Mouse (Mus musculus) thymus, postnatal 0 days (tissue): ENCODE data around the gene Tmem44. TPM values are rescaled to one million over a fixed set of nuclear protein-coding genes. Genes with fewer than 3 reads are reported as not detected.

Experiments
- DNase-seq: peaks from one replicate; pipeline ENCODE4 v3.0.0-alpha.2; 2015; ENCODE audit warnings: low spot score
- polyA plus RNA-seq: library from polyadenylated mRNA; unstranded; fragments of >200 nt; fragmentation: Nextera tagmentation; extraction: Ambion mirVana; gene quantifications from 2 replicates; pipeline ENCODE4 v1.2.1, GENCODE M21; 2015

Gene Tmem44
- polyA plus RNA-seq, 1 experiment from 2014 or later: 2.2 TPM

GRCm38 (mm10) chr16:30552621-30553338, 2.1 kb upstream of the Tmem44 start:
- no peak for DNase-seq

- peak; percentile 79 for DNase-seq
Measured at GRCm38 (mm10) chr16:30549966-30550747, 485 bp downstream of the Tmem44 start.

GRCm38 (mm10) chr16:30549516-30549915, 1.1 kb downstream of the Tmem44 start:
- DNase-seq: no peak

GRCm38 (mm10) chr16:30548291-30548690, 2.4 kb downstream of the Tmem44 start:
- DNase-seq: no peak

GRCm38 (mm10) chr16:30544693-30545092, 5.9 kb downstream of the Tmem44 start:
- no peak for DNase-seq

- no peak for DNase-seq
Measured at GRCm38 (mm10) chr16:30543386-30543785, 7.3 kb downstream of the Tmem44 start.

- DNase-seq: no peak
Measured at GRCm38 (mm10) chr16:30542826-30543225, 7.8 kb downstream of the Tmem44 start.

GRCm38 (mm10) chr16:30540107-30541001, 10.3 kb downstream of the Tmem44 start:
- no peak for DNase-seq

GRCm38 (mm10) chr16:30539433-30539832, 11.2 kb downstream of the Tmem44 start:
- DNase-seq: peak; percentile 72

- DNase-seq: no peak
Measured at GRCm38 (mm10) chr16:30535075-30535474, 15.6 kb downstream of the Tmem44 start.

- peak; percentile 24 for DNase-seq
Measured at GRCm38 (mm10) chr16:30533592-30533991, 17.1 kb downstream of the Tmem44 start.

GRCm38 (mm10) chr16:30532929-30533328, 17.7 kb downstream of the Tmem44 start:
- no peak for DNase-seq

- DNase-seq: peak; percentile 29
Measured at GRCm38 (mm10) chr16:30531761-30532406, 18.8 kb downstream of the Tmem44 start.

- no peak for DNase-seq
Measured at GRCm38 (mm10) chr16:30530815-30531214, 19.8 kb downstream of the Tmem44 start.

GRCm38 (mm10) chr16:30528386-30528785, 22.3 kb downstream of the Tmem44 start:
- DNase-seq: no peak

GRCm38 (mm10) chr16:30527889-30528288, 22.8 kb downstream of the Tmem44 start:
- no peak for DNase-seq

- DNase-seq: no peak
Measured at GRCm38 (mm10) chr16:30525756-30526155, 24.9 kb downstream of the Tmem44 start.

- no peak for DNase-seq
Measured at GRCm38 (mm10) chr16:30524481-30524880, 26.2 kb downstream of the Tmem44 start.

GRCm38 (mm10) chr16:30522253-30522940, 28.2 kb downstream of the Tmem44 start:
- DNase-seq: no peak

- peak; percentile 27 for DNase-seq
Measured at GRCm38 (mm10) chr16:30521147-30521546, 29.5 kb downstream of the Tmem44 start.
